Mouse (Mus musculus): ENCODE results near the gene Abhd6.

GRCm38 (mm10) chr14:8046839-8047238 is 44.1 kb downstream of the Abhd6 start:
- TF ChIP-seq CTCF (IDR thresholded peaks at IDR 0.05; ENCODE audit: extremely low read depth, insufficient read length, insufficient replicate concordance, low read depth, low read length): no peak
- TF ChIP-seq POLR2A (IDR thresholded peaks at IDR 0.05; ENCODE audit: low read depth, low read length): no peak

Measured in small intestine, adult 2 months (tissue).